Mouse (Mus musculus) myocyte (in vitro differentiated cells): ENCODE data around the gene Kctd17.

Experiments
- TCF12 ChIP-seq: IDR thresholded peaks from one replicate; pipeline ENCODE4 v1.6.1; 2011; ENCODE audit warnings: mild to moderate bottlenecking, control low read depth; ENCODE audit not compliant: poor library complexity, insufficient read depth, severe bottlenecking
- USF1 ChIP-seq: IDR thresholded peaks from one replicate; pipeline ENCODE4 v1.6.1; 2011; ENCODE audit warnings: low read depth, mild to moderate bottlenecking, control low read depth, moderate library complexity

GRCm38 (mm10) chr15:78383450-78384219, 44.7 kb upstream of the Kctd17 start:
- TF ChIP-seq TCF12 (no peak), USF1 (no peak)
